Mouse (Mus musculus): Measurements from ENCODE around the gene Emc6.

Gene Emc6

DNA sequence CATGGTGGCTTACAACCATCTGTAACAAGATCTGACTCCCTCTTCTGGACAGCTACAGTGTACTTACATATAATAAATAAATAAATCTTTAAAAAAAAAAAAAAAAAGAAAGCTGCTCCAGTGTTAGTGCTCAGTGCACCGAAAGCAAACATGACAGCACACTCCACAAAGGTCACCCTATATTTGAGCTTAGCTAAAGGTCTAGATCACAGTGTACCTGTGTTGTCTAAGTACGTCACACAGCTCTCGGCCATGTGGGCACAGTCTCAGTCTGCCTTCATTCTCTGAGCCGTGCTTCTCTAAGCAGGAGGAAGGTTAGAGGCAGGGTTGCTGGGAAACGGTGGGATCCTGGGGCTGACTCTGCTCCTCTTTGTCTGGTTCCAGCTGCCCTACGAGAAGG lies 50.3 kb downstream of the Emc6 start:
- no peak for DNase-seq (ENCODE audit: low read depth, low spot score)
